Mouse (Mus musculus): ENCODE measurements around the gene Acsm1. TPM values are rescaled to one million over a fixed set of nuclear protein-coding genes. Genes with fewer than 3 reads are reported as not detected.
A peak's percentile ranks its signal among the peaks of the same experiment; 100 is the strongest.

Acsm1 gene
- polyA plus RNA-seq, 1 experiment from 2014 or later, result not detected

- no peak for ATAC-seq
- Histone ChIP-seq H3K9ac (ENCODE audit: low read depth, low read length) (no peak overlapping the region), H3K4me1 (ENCODE audit: control insufficient read depth, insufficient read depth, low read length) (no peaks in the 10 kb centered on the region), H3K27ac (ENCODE audit: low read length) (no peak overlapping the region), H3K4me3 (ENCODE audit: low read depth, low read length) (no peak overlapping the region), H3K9me3 (replicated peaks; ENCODE audit: control insufficient read depth, low read length, poor library complexity, severe bottlenecking) (no peaks in the 10 kb centered on the region), H3K27me3 (ENCODE audit: control insufficient read depth, insufficient read depth, low read depth, low read length) (no peaks in the 10 kb centered on the region), H3K4me2 (ENCODE audit: low read length) (no peak overlapping the region), H3K36me3 (ENCODE audit: control insufficient read depth, insufficient read depth, low read length) (no peaks in the 10 kb centered on the region)
- WGBS, result 68% methylated on average over 5 of the region's 5 CpGs
These were observed 35.5 kb downstream of the Acsm1 start for GRCm38 (mm10) chr7:119642307-119642706.

GRCm38 (mm10) chr7:119667893-119668292, 61.1 kb downstream of the Acsm1 start:
- Histone ChIP-seq H3K27ac (ENCODE audit: low read length) (no peak overlapping the region), H3K4me3 (ENCODE audit: low read depth, low read length) (no peak overlapping the region), H3K27me3 (ENCODE audit: control insufficient read depth, insufficient read depth, low read depth, low read length) (no peaks in the 10 kb centered on the region), H3K36me3 (ENCODE audit: control insufficient read depth, insufficient read depth, low read length) (no peaks in the 10 kb centered on the region), H3K4me1 (ENCODE audit: control insufficient read depth, insufficient read depth, low read length) (no peaks in the 10 kb centered on the region), H3K4me2 (ENCODE audit: low read length) (no peak overlapping the region), H3K9ac (ENCODE audit: low read depth, low read length) (no peak overlapping the region), H3K9me3 (replicated peaks; ENCODE audit: control insufficient read depth, low read length, poor library complexity, severe bottlenecking) (no peaks in the 10 kb centered on the region)
- ATAC-seq, result no peak
- WGBS, result 94% methylated on average over 3 of the region's 3 CpGs

DNA sequence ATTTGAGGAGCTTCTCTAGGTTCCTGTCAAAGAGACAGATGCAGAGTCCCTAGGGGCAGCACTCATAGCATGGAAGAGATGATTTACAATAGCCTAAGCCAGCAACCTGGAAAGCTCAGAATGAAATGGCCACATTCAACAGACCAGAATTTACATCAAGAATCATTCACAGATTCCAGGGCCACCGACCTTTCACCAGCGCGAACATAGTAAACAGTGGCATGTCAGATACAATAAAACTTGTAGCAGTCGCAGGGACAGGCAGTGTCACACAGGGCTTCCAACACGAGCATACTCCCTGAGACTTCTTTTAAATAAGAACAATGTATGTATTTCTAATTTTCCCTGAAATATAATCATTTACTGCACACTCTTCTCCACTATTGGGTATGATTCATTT, 63.6 kb downstream of the Acsm1 start:
- H3K27me3 ChIP-seq (ENCODE audit: control insufficient read depth, insufficient read depth, low read depth, low read length), result no peaks in the 10 kb centered on the region
- 79% methylated on average over 5 of the region's 5 CpGs for WGBS
- H3K4me3 ChIP-seq (ENCODE audit: low read depth, low read length), result no peak overlapping the region
- H3K36me3 ChIP-seq (ENCODE audit: control insufficient read depth, insufficient read depth, low read length), result no peaks in the 10 kb centered on the region
- H3K4me1 ChIP-seq (ENCODE audit: control insufficient read depth, insufficient read depth, low read length), result no peaks in the 10 kb centered on the region
- H3K4me2 ChIP-seq (ENCODE audit: low read length), result no peak overlapping the region
- H3K9ac ChIP-seq (ENCODE audit: low read depth, low read length), result no peak overlapping the region
- H3K27ac ChIP-seq (ENCODE audit: low read length), result no peak overlapping the region
- ATAC-seq, result no peak
- H3K9me3 ChIP-seq (replicated peaks; ENCODE audit: control insufficient read depth, low read length, poor library complexity, severe bottlenecking), result no peaks in the 10 kb centered on the region

DNA sequence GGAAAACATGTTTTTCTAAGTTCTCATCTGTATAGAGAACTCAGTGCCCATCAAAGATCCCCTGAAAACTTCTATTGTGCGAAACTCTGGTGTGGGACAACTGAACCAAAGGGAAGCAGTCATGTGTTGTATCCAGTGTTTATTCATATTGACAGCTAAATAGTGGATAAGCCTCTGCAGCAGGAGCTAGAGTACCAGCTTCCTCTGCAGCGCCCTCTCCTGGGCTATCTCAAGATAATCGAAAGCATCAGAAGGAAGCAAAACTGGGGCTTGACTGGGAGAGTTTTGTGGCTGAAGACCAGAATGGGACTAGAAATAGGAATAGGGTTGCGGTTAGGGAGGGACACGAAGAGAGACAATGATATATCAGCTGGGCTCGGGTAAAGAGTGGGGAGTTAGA, 64.1 kb downstream of the Acsm1 start:
- Histone ChIP-seq H3K4me2 (ENCODE audit: low read length) (no peak overlapping the region), H3K27me3 (ENCODE audit: control insufficient read depth, insufficient read depth, low read depth, low read length) (no peaks in the 10 kb centered on the region), H3K9me3 (replicated peaks; ENCODE audit: control insufficient read depth, low read length, poor library complexity, severe bottlenecking) (no peaks in the 10 kb centered on the region), H3K4me1 (ENCODE audit: control insufficient read depth, insufficient read depth, low read length) (no peaks in the 10 kb centered on the region), H3K9ac (ENCODE audit: low read depth, low read length) (no peak overlapping the region), H3K4me3 (ENCODE audit: low read depth, low read length) (no peak overlapping the region), H3K27ac (ENCODE audit: low read length) (no peak overlapping the region), H3K36me3 (ENCODE audit: control insufficient read depth, insufficient read depth, low read length) (no peaks in the 10 kb centered on the region)
- ATAC-seq, result no peak
- WGBS, result 42% methylated on average over 6 of the region's 6 CpGs

DNA sequence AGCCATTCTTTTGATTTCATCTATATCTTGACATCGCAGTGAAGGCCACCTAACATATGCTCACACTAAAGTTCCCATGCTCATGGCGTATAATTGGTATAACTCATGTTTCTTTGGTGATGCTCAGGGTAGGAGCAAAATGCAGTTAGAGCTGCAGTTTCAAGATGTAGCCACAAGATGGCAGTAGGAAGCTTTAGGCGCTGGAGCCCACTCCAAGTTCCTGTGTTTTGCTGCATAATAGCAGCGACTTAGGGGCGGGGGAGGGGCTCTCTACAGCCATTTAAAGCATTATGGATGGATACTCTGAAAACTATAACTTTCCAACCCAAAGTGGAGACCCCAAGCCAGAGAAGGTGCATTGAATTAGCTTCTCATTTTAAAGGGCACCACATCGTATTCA, 66.6 kb downstream of the Acsm1 start:
- H3K9me3 ChIP-seq (replicated peaks; ENCODE audit: control insufficient read depth, low read length, poor library complexity, severe bottlenecking), result no peaks in the 10 kb centered on the region
- no peak overlapping the region for H3K9ac ChIP-seq (ENCODE audit: low read depth, low read length)
- H3K4me3 ChIP-seq (ENCODE audit: low read depth, low read length), result no peak overlapping the region
- H3K4me2 ChIP-seq (ENCODE audit: low read length), result no peak overlapping the region
- no peaks in the 10 kb centered on the region for H3K4me1 ChIP-seq (ENCODE audit: control insufficient read depth, insufficient read depth, low read length)
- H3K36me3 ChIP-seq (ENCODE audit: control insufficient read depth, insufficient read depth, low read length), result no peaks in the 10 kb centered on the region
- H3K27ac ChIP-seq (ENCODE audit: low read length), result no peak overlapping the region
- 17% methylated on average over 6 of the region's 6 CpGs for WGBS
- peak; percentile 42 for ATAC-seq
- H3K27me3 ChIP-seq (ENCODE audit: control insufficient read depth, insufficient read depth, low read depth, low read length), result no peaks in the 10 kb centered on the region

DNA sequence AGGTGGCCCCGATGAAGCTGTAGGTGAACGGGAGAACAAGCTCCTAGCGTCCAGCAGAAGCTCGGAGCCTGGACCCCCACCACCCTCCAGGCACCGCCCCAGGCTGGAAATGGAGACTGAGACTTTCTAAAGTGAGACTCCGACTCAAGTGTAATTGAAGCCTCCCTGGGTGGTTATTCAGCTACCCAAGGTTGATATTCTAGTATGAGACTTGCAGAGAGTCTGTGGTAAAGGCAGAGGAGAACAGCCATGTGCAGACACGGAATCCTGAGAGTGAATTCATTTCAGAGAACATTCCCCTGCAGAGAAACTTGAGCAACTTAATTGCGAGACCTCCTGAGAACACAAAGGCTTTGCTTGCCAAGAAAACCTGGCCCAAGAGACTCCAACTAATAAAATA, 73.3 kb downstream of the Acsm1 start:
- Histone ChIP-seq H3K4me3 (ENCODE audit: low read depth, low read length) (no peak overlapping the region), H3K36me3 (ENCODE audit: control insufficient read depth, insufficient read depth, low read length) (no peaks in the 10 kb centered on the region), H3K27me3 (ENCODE audit: control insufficient read depth, insufficient read depth, low read depth, low read length) (no peaks in the 10 kb centered on the region), H3K4me1 (ENCODE audit: control insufficient read depth, insufficient read depth, low read length) (no peaks in the 10 kb centered on the region), H3K9ac (ENCODE audit: low read depth, low read length) (no peak overlapping the region), H3K9me3 (replicated peaks; ENCODE audit: control insufficient read depth, low read length, poor library complexity, severe bottlenecking) (no peaks in the 10 kb centered on the region), H3K4me2 (ENCODE audit: low read length) (no peak overlapping the region), H3K27ac (ENCODE audit: low read length) (no peak overlapping the region)
- no peak for ATAC-seq
- WGBS, result 79% methylated on average over 8 of the region's 8 CpGs

DNA sequence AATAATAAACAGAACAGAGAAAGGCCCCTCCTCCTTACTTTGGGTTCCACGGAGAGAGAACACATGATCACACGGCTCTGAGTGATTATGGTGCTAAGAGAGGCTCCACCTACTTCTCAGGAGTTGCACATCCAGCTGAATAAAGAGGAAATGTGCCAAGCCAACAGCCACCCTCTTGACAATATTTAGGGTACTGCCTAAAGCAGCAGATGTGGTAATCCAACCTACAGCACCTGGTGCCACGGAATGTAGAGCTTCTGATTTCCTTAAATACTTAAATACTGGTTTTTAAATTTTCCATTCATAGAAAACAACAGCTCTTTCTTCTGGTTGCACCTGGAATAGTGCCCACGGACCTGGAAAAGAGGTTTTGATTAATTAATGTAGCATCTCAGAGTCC, 75.9 kb downstream of the Acsm1 start:
- Histone ChIP-seq H3K9ac (ENCODE audit: low read depth, low read length) (no peak overlapping the region), H3K4me3 (ENCODE audit: low read depth, low read length) (no peak overlapping the region), H3K36me3 (ENCODE audit: control insufficient read depth, insufficient read depth, low read length) (no peaks in the 10 kb centered on the region), H3K27ac (ENCODE audit: low read length) (no peak overlapping the region), H3K27me3 (ENCODE audit: control insufficient read depth, insufficient read depth, low read depth, low read length) (no peaks in the 10 kb centered on the region), H3K9me3 (replicated peaks; ENCODE audit: control insufficient read depth, low read length, poor library complexity, severe bottlenecking) (no peaks in the 10 kb centered on the region), H3K4me2 (ENCODE audit: low read length) (no peak overlapping the region), H3K4me1 (ENCODE audit: control insufficient read depth, insufficient read depth, low read length) (no peaks in the 10 kb centered on the region)
- ATAC-seq, result no peak
- 76% methylated on average over 4 of the region's 4 CpGs for WGBS

- Histone ChIP-seq H3K27ac (ENCODE audit: low read length) (no peak within 1 kb of the TSS), H3K9ac (ENCODE audit: low read depth, low read length) (no peak within 1 kb of the TSS), H3K4me3 (ENCODE audit: low read depth, low read length) (no peak within 1 kb of the TSS), H3K36me3 (ENCODE audit: control insufficient read depth, insufficient read depth, low read length) (no peaks in the 10 kb centered on the region), H3K9me3 (replicated peaks; ENCODE audit: control insufficient read depth, low read length, poor library complexity, severe bottlenecking) (no peaks in the 10 kb centered on the region), H3K27me3 (ENCODE audit: control insufficient read depth, insufficient read depth, low read depth, low read length) (no peaks in the 10 kb centered on the region), H3K4me2 (ENCODE audit: low read length) (no peak within 1 kb of the TSS), H3K4me1 (ENCODE audit: control insufficient read depth, insufficient read depth, low read length) (no peaks in the 10 kb centered on the region)
- 82% methylated on average over 5 of the region's 5 CpGs for WGBS
- ATAC-seq, result no peak
These were observed 82.9 kb downstream of the Acsm1 start, which contains the start of gene Acsm4 for GRCm38 (mm10) chr7:119689726-119690125. Gene Acsm4 (plus strand): TSS chr7:119690026.

- H3K36me3 ChIP-seq (ENCODE audit: control insufficient read depth, insufficient read depth, low read length), result no peaks in the 10 kb centered on the region
- no peaks in the 10 kb centered on the region for H3K27me3 ChIP-seq (ENCODE audit: control insufficient read depth, insufficient read depth, low read depth, low read length)
- ATAC-seq, result no peak
- H3K9ac ChIP-seq (ENCODE audit: low read depth, low read length), result no peak overlapping the region
- H3K27ac ChIP-seq (ENCODE audit: low read length), result no peak overlapping the region
- 80% methylated on average over 4 of the region's 4 CpGs for WGBS
- H3K9me3 ChIP-seq (replicated peaks; ENCODE audit: control insufficient read depth, low read length, poor library complexity, severe bottlenecking), result no peaks in the 10 kb centered on the region
- H3K4me3 ChIP-seq (ENCODE audit: low read depth, low read length), result no peak overlapping the region
- H3K4me2 ChIP-seq (ENCODE audit: low read length), result no peak overlapping the region
- no peaks in the 10 kb centered on the region for H3K4me1 ChIP-seq (ENCODE audit: control insufficient read depth, insufficient read depth, low read length)
These were observed 85.5 kb downstream of the Acsm1 start for GRCm38 (mm10) chr7:119692302-119692701.

GRCm38 (mm10) chr7:119694926-119695325, 88.1 kb downstream of the Acsm1 start:
- Histone ChIP-seq H3K4me2 (ENCODE audit: low read length) (no peak overlapping the region), H3K27ac (ENCODE audit: low read length) (no peak overlapping the region), H3K27me3 (ENCODE audit: control insufficient read depth, insufficient read depth, low read depth, low read length) (no peaks in the 10 kb centered on the region), H3K4me3 (ENCODE audit: low read depth, low read length) (no peak overlapping the region), H3K36me3 (ENCODE audit: control insufficient read depth, insufficient read depth, low read length) (no peaks in the 10 kb centered on the region), H3K9ac (ENCODE audit: low read depth, low read length) (no peak overlapping the region), H3K9me3 (replicated peaks; ENCODE audit: control insufficient read depth, low read length, poor library complexity, severe bottlenecking) (no peaks in the 10 kb centered on the region), H3K4me1 (ENCODE audit: control insufficient read depth, insufficient read depth, low read length) (no peaks in the 10 kb centered on the region)
- no peak for ATAC-seq
- 89% methylated on average over 1 of the region's 1 CpGs for WGBS
